14 mouse cellular contexts compared by ENCODE assay signal in genomic region chr3:9574305-9574704, GRCm38 (mm10). TPM values are rescaled to one million over a fixed set of nuclear protein-coding genes. Genes with fewer than 3 reads are reported as not detected.
DNase-seq lines count a peak whose midpoint lies in the region; ATAC-seq and TF ChIP-seq lines count a peak whose summit lies in the region.
"Had no signal": no experiment of that assay in that cellular context is flagged by ENCODE, and none has a peak within 500 bp of the region (broad histone marks: within the 10 kb centered on the region; RNA-seq: fewer than 3 reads in every experiment).

No protein-coding gene starts in this region.

- H3K9me3 ChIP-seq in kidney, embryonic 15.5 days (replicated peaks): no peaks in the 10 kb centered on the region
- no peaks in the 10 kb centered on the region for H3K9me3 ChIP-seq in liver, embryonic 13.5 days (replicated peaks)
- H3K9me3 ChIP-seq: forebrain, embryonic 13.5 days; lung, embryonic 15.5 days had no signal

- peaks cover 62% of the 10 kb centered on the region for H3K4me1 ChIP-seq in kidney, embryonic 15.5 days
- H3K4me1 ChIP-seq in liver, embryonic 13.5 days (replicated peaks): peaks cover 74% of the 10 kb centered on the region

- H3K4me2 ChIP-seq in kidney, embryonic 15.5 days: no peak overlapping the region
- peak overlapping the region; percentile 15 for H3K4me2 ChIP-seq in liver, embryonic 13.5 days
- H3K4me2 ChIP-seq: forebrain, embryonic 13.5 days; lung, embryonic 15.5 days; midbrain, embryonic 11.5 days had no signal

- no peak for TF ChIP-seq CTCF in layer of hippocampus, adult 2 months (conservative IDR thresholded peaks at IDR 0.05)

- no peak for DNase-seq in kidney, adult 18-20 months
- peak; percentile 36 for DNase-seq in ZHBTc4 (ENCODE audit: low read depth, low spot score)
- no peak for DNase-seq in liver, embryonic 13.5 days
- no peak for DNase-seq in layer of hippocampus, postnatal 36 days
- DNase-seq in layer of hippocampus, adult 2 months (ENCODE audit: low spot score in 2 of 2): no peak
- DNase-seq: cerebellum, adult 8-10 months; layer of hippocampus, adult 9-11 months had no signal

- ATAC-seq in kidney, embryonic 15.5 days (replicated peaks; ENCODE audit: low FRiP score): no peak
- ATAC-seq in erythroblast, adult 5-6 weeks (replicated peaks; ENCODE audit: low FRiP score, poor library complexity, severe bottlenecking): peak; percentile 36
- ATAC-seq in liver, embryonic 13.5 days (ENCODE audit: low read depth): peak; percentile 47
- ATAC-seq: forebrain, embryonic 13.5 days had no signal

- H3K9ac ChIP-seq in kidney, embryonic 15.5 days: no peak overlapping the region
- H3K9ac ChIP-seq in liver, embryonic 13.5 days: no peak overlapping the region
- H3K9ac ChIP-seq: forebrain, embryonic 13.5 days; lung, embryonic 15.5 days had no signal

- H3K4me3 ChIP-seq in kidney, embryonic 15.5 days (replicated peaks): no peak overlapping the region
- H3K4me3 ChIP-seq in liver, embryonic 13.5 days (replicated peaks): no peak overlapping the region
- H3K4me3 ChIP-seq in layer of hippocampus, adult 2 months: no peak overlapping the region
- H3K4me3 ChIP-seq: forebrain, embryonic 13.5 days; gastrocnemius, adult 2 months; lung, embryonic 15.5 days had no signal

- H3K36me3 ChIP-seq in kidney, embryonic 15.5 days: no peaks in the 10 kb centered on the region
- no peaks in the 10 kb centered on the region for H3K36me3 ChIP-seq in liver, embryonic 13.5 days
- H3K36me3 ChIP-seq: lung, embryonic 15.5 days had no signal

- 61% methylated on average over 8 of the region's 8 CpGs for WGBS in kidney, embryonic 15.5 days
- WGBS in liver, embryonic 13.5 days (ENCODE audit: insufficient replicate concordance): 54% methylated on average over 8 of the region's 8 CpGs

- 0 out of 2 replicates have a peak overlapping the region, but pooled peaks have one; percentile 28 for H3K27ac ChIP-seq in kidney, embryonic 15.5 days
- H3K27ac ChIP-seq in liver, embryonic 13.5 days: peak overlapping the region; percentile 77
- H3K27ac ChIP-seq in layer of hippocampus, adult 2 months: no peak overlapping the region
- H3K27ac ChIP-seq: forebrain, embryonic 13.5 days; gastrocnemius, adult 2 months had no signal

- H3K27me3 ChIP-seq in kidney, embryonic 15.5 days: no peaks in the 10 kb centered on the region
- H3K27me3 ChIP-seq in liver, embryonic 13.5 days: no peaks in the 10 kb centered on the region
- H3K27me3 ChIP-seq: forebrain, embryonic 13.5 days; lung, embryonic 15.5 days; Patski had no signal

RNA-seq across cellular contexts. Expression of gene Zfp704, which starts 35.6 kb away (rescaled TPM):
- polyA plus RNA-seq in kidney, embryonic 15.5 days (2015; fragmentation: Nextera tagmentation; extraction: Ambion mirVana): 11.0 and 12.1 TPM in 2 replicates
- total RNA-seq in erythroblast, adult 5-6 weeks (2015; ENCODE audit: low replicate concordance): 1.5 and 1.9 TPM in 2 replicates
- 2.2 and 2.3 TPM in 2 replicates for total RNA-seq in erythroblast, adult 5-6 weeks (2017; ENCODE audit: low replicate concordance)
- 0.98 and 1.2 TPM in 2 replicates for polyA plus RNA-seq in liver, embryonic 13.5 days (2015; fragmentation: Nextera tagmentation; extraction: Ambion mirVana)
- total RNA-seq in layer of hippocampus, postnatal 36 days (2021): 10 to 100 TPM; 32.2 to 34.7 TPM
- 10 to 100 TPM; 30.6 to 34.3 TPM for total RNA-seq in layer of hippocampus, adult 2 months (2021)

Comparison
In these comparisons a context has a peak if more than half of its experiments do, and no peak if none do; other contexts are left out.
1. RNA of gene Zfp704, which starts 35.6 kb away (total RNA-seq): 32.2 to 34.7 TPM in layer of hippocampus, postnatal 36 days and 30.6 to 34.3 TPM in layer of hippocampus, adult 2 months; 1.5 to 2.3 TPM in erythroblast, adult 5-6 weeks; every median in the first group is over 4 times any median in the second.